Mouse (Mus musculus): Measurements from ENCODE around the gene Kazn. TPM values are rescaled to one million over a fixed set of nuclear protein-coding genes. Genes with fewer than 3 reads are reported as not detected.

Kazn gene
- polyA plus RNA-seq, 1 experiment, result 3.7 TPM

DNA sequence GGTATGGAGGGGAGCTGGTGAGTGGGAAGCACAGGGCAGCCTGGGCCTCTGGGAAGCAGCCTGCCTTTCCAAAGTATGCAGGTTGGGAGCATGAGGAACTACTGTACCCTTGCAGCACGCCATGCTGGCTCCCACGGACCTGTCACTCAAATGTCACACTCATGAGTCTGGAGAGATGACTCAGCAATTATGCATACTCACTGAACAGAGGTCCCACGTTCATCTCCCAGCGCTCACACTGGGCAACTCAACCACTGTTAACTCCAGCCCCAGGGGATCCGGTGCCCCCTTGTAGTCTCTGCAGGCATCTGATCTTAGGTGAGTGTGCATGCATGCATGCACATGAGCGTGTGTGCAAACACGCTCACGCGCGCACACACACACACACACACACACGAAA is 184.6 kb downstream of the Kazn start:
- TF ChIP-seq CTCF (IDR thresholded peaks at IDR 0.05; ENCODE audit: control insufficient read depth, insufficient read depth, low read length) (no peak), POLR2A (IDR thresholded peaks at IDR 0.05; ENCODE audit: borderline replicate concordance, control insufficient read depth, low read depth, low read length) (no peak)
- Histone ChIP-seq H3K27ac (ENCODE audit: control insufficient read depth, insufficient read depth, low read depth, low read length, poor library complexity) (no peak overlapping the region), H3K4me1 (ENCODE audit: control insufficient read depth, insufficient read depth, low read length) (no peaks in the 10 kb centered on the region), H3K4me3 (replicated peaks; ENCODE audit: control insufficient read depth, low read depth, low read length) (no peak overlapping the region)
- 59% methylated on average over 11 of the region's 11 CpGs for WGBS

DNA sequence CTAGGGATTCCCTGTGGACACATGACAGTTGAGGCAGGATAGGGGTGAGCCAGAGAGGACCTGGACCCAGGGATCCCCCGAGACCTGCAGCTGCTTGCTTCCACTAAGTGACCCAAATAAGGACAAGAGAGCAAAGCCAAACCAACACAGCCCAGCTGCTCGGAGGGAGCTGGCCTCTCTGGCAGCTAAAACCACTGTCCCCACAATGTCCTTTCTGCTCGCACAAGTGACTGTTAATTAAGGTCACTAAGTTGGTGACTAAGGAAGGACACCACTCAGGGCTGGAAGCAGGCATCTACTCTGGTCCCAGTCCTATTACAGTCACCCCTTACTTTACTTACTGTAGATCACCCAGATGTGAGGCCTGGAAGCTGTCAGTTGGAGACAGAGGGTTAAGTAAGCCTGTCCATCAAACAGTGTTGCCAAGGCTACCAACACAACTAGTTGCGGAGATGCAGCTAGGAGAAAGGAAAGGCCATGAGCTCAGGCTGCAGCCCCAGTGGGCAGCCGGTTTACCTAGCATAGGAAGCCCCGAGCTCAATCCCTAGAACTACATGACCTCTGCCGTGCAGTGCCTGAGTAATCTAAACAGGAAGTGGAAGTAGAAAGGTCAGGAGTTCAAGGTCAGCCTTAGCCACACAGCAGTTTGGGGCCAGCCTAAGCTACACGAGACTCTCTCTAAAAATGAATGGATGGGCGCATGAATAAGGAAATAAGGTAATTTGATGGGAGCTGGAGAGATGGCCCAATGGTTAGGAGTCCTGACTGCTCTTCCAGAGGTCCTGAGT is 185.3 kb downstream of the Kazn start:
- H3K27ac ChIP-seq (ENCODE audit: control insufficient read depth, insufficient read depth, low read depth, low read length, poor library complexity), result no peak overlapping the region
- H3K4me3 ChIP-seq (replicated peaks; ENCODE audit: control insufficient read depth, low read depth, low read length), result no peak overlapping the region
- no peaks in the 10 kb centered on the region for H3K4me1 ChIP-seq (ENCODE audit: control insufficient read depth, insufficient read depth, low read length)

DNA sequence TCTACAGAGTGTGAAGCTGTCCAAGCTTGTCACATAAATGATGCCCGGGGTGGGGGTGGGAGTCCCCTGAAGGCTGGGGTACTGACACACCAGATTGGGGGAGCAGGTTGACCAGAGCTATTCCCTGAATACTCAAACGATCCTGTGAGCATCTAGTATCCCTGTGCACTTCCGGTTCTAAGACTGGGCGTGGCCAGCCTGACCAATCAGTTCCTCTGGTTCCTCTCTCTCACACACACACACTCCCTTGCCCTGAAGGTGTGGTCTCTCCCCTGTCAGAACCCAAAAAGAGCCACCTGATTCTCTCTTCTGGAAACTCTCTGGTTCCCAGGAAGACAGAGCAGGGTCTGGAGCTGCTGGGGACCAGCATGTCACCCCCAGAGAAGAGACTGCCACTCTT is 185.9 kb downstream of the Kazn start:
- H3K27ac ChIP-seq (ENCODE audit: control insufficient read depth, insufficient read depth, low read depth, low read length, poor library complexity), result no peak overlapping the region
- TF ChIP-seq POLR2A (IDR thresholded peaks at IDR 0.05; ENCODE audit: borderline replicate concordance, control insufficient read depth, low read depth, low read length) (no peak), CTCF (IDR thresholded peaks at IDR 0.05; ENCODE audit: control insufficient read depth, insufficient read depth, low read length) (no peak)
- H3K4me3 ChIP-seq (replicated peaks; ENCODE audit: control insufficient read depth, low read depth, low read length), result no peak overlapping the region
- 48% methylated on average over 4 of the region's 4 CpGs for WGBS
- H3K4me1 ChIP-seq (ENCODE audit: control insufficient read depth, insufficient read depth, low read length), result no peaks in the 10 kb centered on the region

More for the DNA sequence above, 185.3 kb downstream of the Kazn start:
- WGBS, result 63% methylated on average over 9 of the region's 9 CpGs
- TF ChIP-seq POLR2A (IDR thresholded peaks at IDR 0.05; ENCODE audit: borderline replicate concordance, control insufficient read depth, low read depth, low read length) (no peak), CTCF (IDR thresholded peaks at IDR 0.05; ENCODE audit: control insufficient read depth, insufficient read depth, low read length) (no peak)

DNA sequence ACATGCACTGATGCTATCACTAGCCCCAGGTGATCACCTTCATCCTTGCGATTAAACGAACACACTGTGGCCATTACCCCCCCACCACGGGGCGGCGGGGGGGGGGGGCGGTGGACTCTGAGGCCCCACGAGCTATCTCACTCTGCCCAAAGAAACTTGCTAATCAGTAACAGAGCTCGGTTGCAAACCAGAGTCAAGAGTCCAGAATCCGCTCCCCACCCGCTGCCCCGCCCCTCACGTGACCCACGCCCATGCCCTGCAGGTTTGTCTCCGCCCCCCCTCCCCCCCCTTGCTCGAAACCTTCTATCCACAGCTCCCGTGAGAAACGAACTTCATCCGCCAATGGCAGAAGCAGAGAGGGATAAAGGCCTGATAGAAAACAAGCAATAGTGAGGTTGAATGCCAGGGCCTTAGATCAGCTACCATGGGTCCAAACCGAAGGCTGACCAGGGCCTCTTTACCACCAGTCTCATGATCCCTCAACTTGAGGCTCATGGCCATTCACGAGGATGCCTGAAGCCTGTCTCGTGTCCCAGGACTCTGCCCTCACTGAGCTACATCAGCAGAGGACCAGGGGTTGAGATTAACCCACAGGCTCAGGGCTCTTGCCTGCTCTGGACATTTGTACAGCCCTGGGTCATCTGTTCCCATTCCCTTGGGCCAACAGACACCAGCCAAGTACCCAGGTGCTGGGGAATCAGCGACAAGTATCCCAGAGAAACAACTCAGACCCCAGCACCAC is 186.6 kb downstream of the Kazn start:
- TF ChIP-seq POLR2A (IDR thresholded peaks at IDR 0.05; ENCODE audit: borderline replicate concordance, control insufficient read depth, low read depth, low read length), result no peak
- TF ChIP-seq CTCF (IDR thresholded peaks at IDR 0.05; ENCODE audit: control insufficient read depth, insufficient read depth, low read length), result no peak
- Histone ChIP-seq H3K27ac (ENCODE audit: control insufficient read depth, insufficient read depth, low read depth, low read length, poor library complexity) (no peak overlapping the region), H3K4me3 (replicated peaks; ENCODE audit: control insufficient read depth, low read depth, low read length) (no peak overlapping the region), H3K4me1 (ENCODE audit: control insufficient read depth, insufficient read depth, low read length) (no peaks in the 10 kb centered on the region)
- 73% methylated on average over 22 of the region's 22 CpGs for WGBS

Other genes with a start within 250 kb of the Kazn start
- 1.3 TPM in 1 of 2 replicates, not detected in the other for gene Fhad1, start 224.3 kb downstream of the Kazn start, polyA plus RNA-seq (2011; ENCODE audit: insufficient read depth, insufficient read length, low replicate concordance, missing spikeins)
- 2.1 and 5.9 TPM in 2 replicates for gene Tmem51, start 155.1 kb downstream of the Kazn start, polyA plus RNA-seq (2011; ENCODE audit: insufficient read depth, insufficient read length, low replicate concordance, missing spikeins)